Mouse (Mus musculus): ENCODE measurements at regions not wholly inside any gene's neighbourhood (a gene's known extent, or its start where the extent isn't known, plus 50 kb on each side); places are given as distances from the start of the nearest gene placed in this dataset.
A peak's percentile ranks its signal among the peaks of the same experiment; 100 is the strongest.

GRCm38 (mm10) chr12:15552210-15552609 is 264.5 kb downstream of the Trib2 start:
- peak; percentile 10; the same call in 1 of the 2 replicates for TF ChIP-seq POLR2A (IDR thresholded peaks at IDR 0.05; ENCODE audit: low read depth, low read length)
- no peak for TF ChIP-seq CTCF (conservative IDR thresholded peaks at IDR 0.05 in 1 of 2, IDR thresholded peaks at IDR 0.05 in 1 of 2; ENCODE audit: low read depth in 2 of 2, low read length in 2 of 2)
- no peak for TF ChIP-seq EP300 (IDR thresholded peaks at IDR 0.05; ENCODE audit: low read length)
- no peak for TF ChIP-seq RCOR1 (conservative IDR thresholded peaks at IDR 0.05; ENCODE audit: low read depth, low read length)
- TF ChIP-seq MXI1 (IDR thresholded peaks at IDR 0.05; ENCODE audit: low read depth, low read length) = peak; percentile 84; the same call in 1 of the 2 replicates
